Mouse (Mus musculus) MEL (cell line): ENCODE data around the gene Ckap4. TPM values are rescaled to one million over a fixed set of nuclear protein-coding genes. Genes with fewer than 3 reads are reported as not detected.

Experiments used
- DNase-seq: peaks from one replicate; pipeline ENCODE4 v3.0.0; 2011; ENCODE audit warnings: low read depth, low spot score
- H3K27ac ChIP-seq: 2 replicates; pipeline ENCODE4 v1.5.1; 2012; ENCODE audit warnings: low read depth, mild to moderate bottlenecking, control low read depth, low read length, moderate library complexity; ENCODE audit not compliant: control insufficient read depth
- H3K27me3 ChIP-seq, 2 experiments: fragments of 150-350 bp in 1 of 2; sonication (generic) in 1 of 2; 2 replicates each; pipeline ENCODE4 v1.6.1; 2012; ENCODE audit warnings: low read length in 2 of 2, mild to moderate bottlenecking in 2 of 2, improper control_type of control experiment in 1 of 2, moderate library complexity in 1 of 2; ENCODE audit not compliant: insufficient read depth in 2 of 2, control insufficient read depth in 1 of 2
- H3K36me3 ChIP-seq, 2 experiments: 2 replicates each; pipeline ENCODE4 v1.6.1; 2012 to 2014; ENCODE audit warnings: low read length in 2 of 2, improper control_type of control experiment in 1 of 2, inconsistent platforms in 1 of 2, mild to moderate bottlenecking in 1 of 2; ENCODE audit not compliant: insufficient read depth in 2 of 2, control insufficient read depth in 1 of 2
- H3K4me1 ChIP-seq, 2 experiments: fragments of 150-350 bp in 1 of 2; sonication (generic) in 1 of 2; 2 replicates each; pipeline ENCODE4 v1.6.1; 2012; ENCODE audit warnings: low read length in 2 of 2, improper control_type of control experiment in 1 of 2, mild to moderate bottlenecking in 1 of 2; ENCODE audit not compliant: insufficient read depth in 2 of 2, control insufficient read depth in 1 of 2
- H3K4me3 ChIP-seq, 2 experiments: fragments of 150-350 bp in 1 of 2; sonication (generic) in 1 of 2; 2 replicates each; pipeline ENCODE4 v1.5.1; 2012; ENCODE audit warnings: low read depth in 2 of 2, low read length in 2 of 2, mild to moderate bottlenecking in 2 of 2, moderate library complexity in 2 of 2, control low read depth in 1 of 2, improper control_type of control experiment in 1 of 2; ENCODE audit not compliant: control insufficient read depth in 1 of 2, insufficient read depth in 1 of 2
- H3K79me2 ChIP-seq: 2 replicates; pipeline ENCODE4 v1.6.1; 2012; ENCODE audit warnings: mild to moderate bottlenecking, low read length, moderate library complexity; ENCODE audit not compliant: control insufficient read depth, poor library complexity, insufficient read depth
- H3K9ac ChIP-seq: 2 replicates; pipeline ENCODE4 v1.6.1; 2012; ENCODE audit warnings: low read depth, mild to moderate bottlenecking, control low read depth, low read length, moderate library complexity; ENCODE audit not compliant: control insufficient read depth, poor library complexity, severe bottlenecking
- H3K9me3 ChIP-seq: fragments of 150-350 bp; sonication (generic); replicated peaks from 2 replicates; pipeline ENCODE4 v1.6.1; 2012; ENCODE audit warnings: mild to moderate bottlenecking, low read length, improper control_type of control experiment, moderate library complexity; ENCODE audit not compliant: insufficient read depth
- CHD1 ChIP-seq: IDR thresholded peaks from 2 replicates; pipeline ENCODE4 v1.6.1; 2012; ENCODE audit warnings: low read depth, mild to moderate bottlenecking, inconsistent platforms, low read length, improper control_type of control experiment
- CTCF ChIP-seq, 3 experiments: IDR thresholded peaks in 2 of 3; conservative IDR thresholded peaks in 1 of 3; 2 replicates each; pipeline ENCODE4 v1.5.1; 2011 to 2012; ENCODE audit warnings: low read length in 3 of 3, low read depth in 2 of 3, mild to moderate bottlenecking in 2 of 3, improper control_type of control experiment in 1 of 3, inconsistent platforms in 1 of 3, mixed read lengths in 1 of 3, moderate library complexity in 1 of 3; ENCODE audit not compliant: control insufficient read depth in 1 of 3, insufficient read depth in 1 of 3, poor library complexity in 1 of 3, severe bottlenecking in 1 of 3
- E2F4 ChIP-seq: IDR thresholded peaks from 2 replicates; pipeline ENCODE4 v1.6.1; 2011; ENCODE audit warnings: low read depth, low read length, improper control_type of control experiment, borderline replicate concordance
- ELF1 ChIP-seq: IDR thresholded peaks from 2 replicates; pipeline ENCODE4 v1.6.1; 2014; ENCODE audit warnings: low read depth, mild to moderate bottlenecking, inconsistent platforms, low read length, improper control_type of control experiment, moderate library complexity
- EP300 ChIP-seq, 2 experiments: IDR thresholded peaks; 2 replicates each; pipeline ENCODE4 v1.6.1; 2011; ENCODE audit warnings: improper control_type of control experiment in 2 of 2, low read length in 2 of 2, low read depth in 1 of 2, mild to moderate bottlenecking in 1 of 2
- ETS1 ChIP-seq: IDR thresholded peaks from 2 replicates; pipeline ENCODE4 v1.6.1; 2012; ENCODE audit warnings: low read depth, mild to moderate bottlenecking, inconsistent platforms, low read length, improper control_type of control experiment, moderate library complexity
- GABPA ChIP-seq: IDR thresholded peaks from 2 replicates; pipeline ENCODE4 v1.6.1; 2012; ENCODE audit warnings: low read depth, mild to moderate bottlenecking, inconsistent platforms, low read length, improper control_type of control experiment, moderate library complexity
- GATA1 ChIP-seq: IDR thresholded peaks from 2 replicates; pipeline ENCODE4 v1.6.1; 2011; ENCODE audit warnings: low read depth, low read length, improper control_type of control experiment
- HCFC1 ChIP-seq: IDR thresholded peaks from 2 replicates; pipeline ENCODE4 v1.6.1; 2012; ENCODE audit warnings: low read depth, mild to moderate bottlenecking, inconsistent platforms, low read length, improper control_type of control experiment, moderate library complexity
- JUND ChIP-seq: IDR thresholded peaks from 2 replicates; pipeline ENCODE4 v1.6.1; 2011; ENCODE audit warnings: low read depth, mild to moderate bottlenecking, improper control_type of control experiment, low read length
- KAT2A ChIP-seq: conservative IDR thresholded peaks from 2 replicates; pipeline ENCODE4 v1.6.1; 2012; ENCODE audit warnings: low read depth, low read length, improper control_type of control experiment, inconsistent platforms
- MAFK ChIP-seq: IDR thresholded peaks from 2 replicates; pipeline ENCODE4 v1.6.1; 2011; ENCODE audit warnings: low read depth, mild to moderate bottlenecking, low read length, improper control_type of control experiment, borderline replicate concordance
- MAZ ChIP-seq: IDR thresholded peaks from 2 replicates; pipeline ENCODE4 v1.6.1; 2012; ENCODE audit warnings: low read depth, mild to moderate bottlenecking, inconsistent platforms, low read length, improper control_type of control experiment
- MEF2A ChIP-seq: IDR thresholded peaks from 2 replicates; pipeline ENCODE4 v1.6.1; 2014; ENCODE audit warnings: low read depth, mild to moderate bottlenecking, inconsistent platforms, low read length, improper control_type of control experiment; ENCODE audit not compliant: poor library complexity, insufficient replicate concordance, severe bottlenecking; ENCODE audit errors: extremely low read depth
- MYB ChIP-seq: IDR thresholded peaks from 2 replicates; pipeline ENCODE4 v1.6.1; 2011; ENCODE audit warnings: mild to moderate bottlenecking, low read depth, low read length, improper control_type of control experiment
- NELFE ChIP-seq: IDR thresholded peaks from 2 replicates; pipeline ENCODE4 v1.6.1; 2011; ENCODE audit warnings: low read depth, low read length, improper control_type of control experiment
- POLR2A ChIP-seq, 2 experiments: IDR thresholded peaks; 2 replicates each; pipeline ENCODE4 v1.6.1; 2011 to 2012; ENCODE audit warnings: low read length in 2 of 2, mild to moderate bottlenecking in 2 of 2, control low read depth in 1 of 2, improper control_type of control experiment in 1 of 2, low read depth in 1 of 2, moderate library complexity in 1 of 2; ENCODE audit not compliant: control insufficient read depth in 1 of 2, insufficient read depth in 1 of 2, poor library complexity in 1 of 2
- SIN3A ChIP-seq: IDR thresholded peaks from 2 replicates; pipeline ENCODE4 v1.6.1; 2012; ENCODE audit warnings: low read length, improper control_type of control experiment, inconsistent platforms
- SMC3 ChIP-seq: IDR thresholded peaks from 2 replicates; pipeline ENCODE4 v1.6.1; 2011; ENCODE audit warnings: low read depth, low read length, improper control_type of control experiment
- UBTF ChIP-seq: IDR thresholded peaks from 2 replicates; pipeline ENCODE4 v1.6.1; 2012; ENCODE audit warnings: low read depth, mild to moderate bottlenecking, inconsistent platforms, low read length, improper control_type of control experiment, moderate library complexity, borderline replicate concordance; ENCODE audit not compliant: insufficient read depth
- USF2 ChIP-seq, 2 experiments: IDR thresholded peaks; 2 replicates each; pipeline ENCODE4 v1.6.1; 2011 to 2012; ENCODE audit warnings: improper control_type of control experiment in 2 of 2, low read length in 2 of 2, borderline replicate concordance in 1 of 2, inconsistent platforms in 1 of 2, low read depth in 1 of 2, mild to moderate bottlenecking in 1 of 2; ENCODE audit not compliant: insufficient read depth in 1 of 2
- ZC3H11A ChIP-seq: IDR thresholded peaks from 2 replicates; pipeline ENCODE4 v1.6.1; 2012; ENCODE audit warnings: low read depth, mild to moderate bottlenecking, inconsistent platforms, low read length, improper control_type of control experiment
- ZKSCAN1 ChIP-seq: IDR thresholded peaks from 2 replicates; pipeline ENCODE4 v1.6.1; 2012; ENCODE audit warnings: low read depth, mild to moderate bottlenecking, inconsistent platforms, low read length, improper control_type of control experiment, moderate library complexity
- ZNF384 ChIP-seq: IDR thresholded peaks from 2 replicates; pipeline ENCODE4 v1.6.1; 2012; ENCODE audit warnings: low read depth, mild to moderate bottlenecking, inconsistent platforms, low read length, improper control_type of control experiment
- polyA plus RNA-seq, 2 experiments: library from polyadenylated mRNA; stranded (reverse) in 1 of 2; unstranded in 1 of 2; fragments of >175 nt in 1 of 2; fragments of >200 nt in 1 of 2; gene quantifications; 2 replicates each; pipeline versions ENCODE4 v1.2.1 to v1.2.4; 2012; ENCODE audit warnings: low replicate concordance in 2 of 2, low read depth in 1 of 2; ENCODE audit not compliant: insufficient read length in 2 of 2, insufficient read depth in 1 of 2, missing spikeins in 1 of 2
- total RNA-seq: library from RNA; depleted of rRNA; stranded (reverse); fragments of 300-350 nt; gene quantifications from 2 replicates; pipeline ENCODE4 v1.2.3, GENCODE M21; 2012

The Ckap4 gene
- total and polyA plus RNA-seq, 3 experiments: 1.0 to 5.2 TPM; not detected in 1

DNA sequence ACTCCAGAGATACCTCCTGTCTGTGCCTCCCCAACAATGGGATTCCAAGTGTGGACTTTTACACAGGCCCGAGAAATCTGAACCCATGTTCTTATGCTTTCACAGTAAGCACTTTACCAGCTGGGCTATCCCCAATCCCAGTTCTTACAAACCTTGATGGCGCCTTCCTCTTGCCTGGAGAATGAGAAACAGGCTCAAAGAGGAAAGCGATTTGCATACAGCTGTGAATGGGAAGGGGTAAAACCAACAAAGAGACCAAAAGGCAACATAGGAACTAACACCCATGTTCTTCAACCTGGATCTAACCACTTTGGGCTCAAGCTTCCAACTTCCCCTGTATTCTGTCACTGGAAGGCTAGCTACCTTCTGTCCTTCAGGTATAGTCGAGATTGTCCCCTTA lies 2.3 kb downstream of the Ckap4 start:
- TF ChIP-seq ZKSCAN1: no peak
- no peak for TF ChIP-seq E2F4
- TF ChIP-seq MAFK: no peak
- no peak for TF ChIP-seq SIN3A
- no peak for TF ChIP-seq MEF2A
- Histone ChIP-seq H3K4me1 (no peaks in the 10 kb centered on the region; a peak in 1 of 4 replicates), H3K27me3 (peaks cover 0 to 8% of the 10 kb centered on the region in 2 experiments; a peak in 3 of 4 replicates), H3K4me3 (no peak overlapping the region), H3K79me2 (no peaks in the 10 kb centered on the region), H3K27ac (no peak overlapping the region), H3K36me3 (no peaks in the 10 kb centered on the region), H3K9me3 (no peaks in the 10 kb centered on the region), H3K9ac (no peak overlapping the region)
- no peak for DNase-seq

- TF ChIP-seq CTCF (IDR thresholded peaks at IDR 0.05 in 2 of 3, conservative IDR thresholded peaks at IDR 0.05 in 1 of 3; ENCODE audit: control insufficient read depth in 1 of 3, insufficient read depth in 1 of 3, low read depth in 2 of 3, low read length in 3 of 3, poor library complexity in 1 of 3, severe bottlenecking in 1 of 3) (no peak), MAFK (no peak), EP300 (IDR thresholded peaks at IDR 0.05; ENCODE audit: low read depth in 1 of 2, low read length in 2 of 2) (no peak), HCFC1 (no peak), JUND (no peak), ZNF384 (no peak), MYB (no peak), NELFE (no peak), ELF1 (no peak), SMC3 (no peak), MAZ (no peak), GATA1 (no peak)
- H3K27ac ChIP-seq: no peak overlapping the region
- no peaks in the 10 kb centered on the region for H3K4me1 ChIP-seq
- H3K79me2 ChIP-seq: no peaks in the 10 kb centered on the region
- H3K9me3 ChIP-seq: no peaks in the 10 kb centered on the region
- H3K36me3 ChIP-seq: no peaks in the 10 kb centered on the region
- no peak overlapping the region for H3K4me3 ChIP-seq
- peaks cover 0 to 8% of the 10 kb centered on the region in 2 experiments; a peak in 3 of 4 replicates for H3K27me3 ChIP-seq
- no peak overlapping the region for H3K9ac ChIP-seq
- DNase-seq: no peak
Measured at GRCm38 (mm10) chr10:84530388-84530787, 3.5 kb downstream of the Ckap4 start.

DNA sequence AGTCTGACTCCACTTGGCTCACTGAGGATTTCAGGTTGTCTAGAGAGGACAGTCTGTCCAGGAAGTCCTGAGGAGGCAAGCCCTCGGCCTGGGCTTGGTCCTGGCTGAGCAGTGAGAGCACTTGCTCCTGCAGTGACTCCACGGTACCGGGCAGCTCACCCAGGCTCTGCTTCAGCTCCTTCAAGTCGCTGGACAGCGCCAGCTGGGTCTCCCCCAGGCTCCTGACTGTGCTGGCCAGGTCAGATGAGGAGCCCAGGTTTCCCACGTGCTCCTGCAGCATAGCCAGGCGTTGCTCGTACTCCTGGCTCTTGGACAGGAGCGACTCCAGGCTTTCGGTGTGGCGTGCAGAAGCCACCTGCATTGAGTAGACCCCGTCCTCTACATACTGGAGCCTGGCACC lies 6.2 kb downstream of the Ckap4 start:
- H3K4me1 ChIP-seq: no peaks in the 10 kb centered on the region
- no peaks in the 10 kb centered on the region for H3K79me2 ChIP-seq
- H3K9me3 ChIP-seq: no peaks in the 10 kb centered on the region
- H3K36me3 ChIP-seq: no peaks in the 10 kb centered on the region
- no peak for TF ChIP-seq CHD1
- TF ChIP-seq ZNF384: no peak
- no peak for TF ChIP-seq USF2 (IDR thresholded peaks at IDR 0.05; ENCODE audit: borderline replicate concordance in 1 of 2, insufficient read depth in 1 of 2, low read depth in 1 of 2, low read length in 2 of 2)
- no peak for TF ChIP-seq HCFC1
- no peak for TF ChIP-seq GABPA
- TF ChIP-seq POLR2A (IDR thresholded peaks at IDR 0.05; ENCODE audit: control insufficient read depth in 1 of 2, insufficient read depth in 1 of 2, low read depth in 1 of 2, low read length in 2 of 2, poor library complexity in 1 of 2): no peak
- TF ChIP-seq ZC3H11A: no peak
- TF ChIP-seq ETS1: no peak
- TF ChIP-seq UBTF: no peak
- no peak for TF ChIP-seq JUND
- TF ChIP-seq SMC3: no peak
- TF ChIP-seq MYB: no peak
- TF ChIP-seq MAZ: no peak
- no peak for TF ChIP-seq MEF2A
- no peak for TF ChIP-seq KAT2A
- no peak for TF ChIP-seq GATA1
- H3K27me3 ChIP-seq: no peaks in the 10 kb centered on the region
- no peak overlapping the region for H3K27ac ChIP-seq
- H3K9ac ChIP-seq: no peak overlapping the region
- H3K4me3 ChIP-seq: no peak overlapping the region
- no peak for DNase-seq
